Mouse (Mus musculus) urinary bladder, postnatal 25 days (tissue): ENCODE results near the gene Crlf1.

Experiments used
- DNase-seq: peaks from one replicate; pipeline ENCODE4 v3.0.0; 2022; ENCODE audit warnings: low spot score

Crlf1 gene

DNA sequence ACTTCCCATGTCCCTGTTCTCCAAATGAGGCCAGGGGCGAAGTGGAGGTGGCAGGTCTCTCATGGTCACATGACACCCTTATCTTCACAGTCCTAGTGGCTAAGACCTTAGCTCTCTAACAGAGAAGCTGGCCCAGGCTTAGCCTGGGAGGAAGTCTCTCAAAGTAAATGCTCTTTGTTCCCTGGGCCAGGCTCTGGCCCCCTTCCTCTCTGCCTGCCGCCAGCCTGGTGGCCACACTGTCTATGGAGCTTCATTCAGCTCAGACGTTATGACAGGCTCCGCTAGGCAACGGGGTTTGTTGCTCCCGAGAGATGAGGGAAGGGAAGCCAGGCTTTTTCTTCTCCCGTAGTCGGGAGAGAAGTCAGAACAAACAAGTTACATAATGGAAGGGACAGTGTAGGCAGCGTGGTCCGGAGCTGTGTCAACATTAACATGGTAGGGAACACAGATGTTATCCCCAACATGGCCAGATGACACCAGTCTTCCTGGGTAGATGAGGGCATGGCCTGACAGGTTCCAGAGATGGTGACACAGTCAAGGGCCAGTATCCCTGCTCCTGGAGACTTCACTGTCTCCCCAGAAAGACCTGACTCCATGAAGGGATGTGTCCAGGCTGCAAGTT, 23.6 kb upstream of the Crlf1 start:
- no peak for DNase-seq

DNA sequence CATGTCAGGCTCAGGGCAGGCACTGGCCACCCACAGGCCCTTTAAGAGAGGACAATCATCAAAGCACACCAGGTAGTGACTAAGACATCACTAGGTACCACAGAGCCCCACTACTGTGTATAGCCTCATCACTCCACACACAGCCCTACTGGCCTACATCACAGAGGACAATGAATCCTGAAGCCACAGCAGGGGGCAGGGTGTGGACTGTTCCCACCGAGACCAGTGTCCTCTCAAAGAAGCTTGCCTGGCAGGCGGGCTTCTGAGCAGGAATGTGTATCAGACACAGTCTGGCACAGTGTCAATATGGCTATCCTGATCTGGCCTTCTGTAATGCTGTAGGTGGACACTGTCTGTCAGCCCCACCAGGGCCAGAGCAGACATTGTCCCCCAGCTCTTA, 23.0 kb upstream of the Crlf1 start:
- no peak for DNase-seq

DNA sequence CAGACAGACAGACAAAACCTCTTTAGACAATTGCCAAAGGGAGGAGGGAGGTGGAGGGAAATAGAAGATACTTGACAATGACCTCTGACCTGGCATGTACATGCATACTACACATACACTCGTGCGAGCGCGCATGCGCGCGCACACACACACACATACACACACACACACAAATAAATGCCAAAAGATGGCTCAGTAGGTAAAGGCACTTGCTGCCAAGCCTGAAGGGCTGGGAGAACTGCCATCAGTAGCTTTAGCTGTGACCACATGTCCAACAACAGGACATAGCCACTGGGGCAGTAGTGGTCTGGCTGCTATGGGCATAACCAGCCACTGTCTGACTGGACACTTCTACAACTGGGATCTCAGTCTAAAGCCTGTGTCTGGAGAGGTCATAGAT, 21.1 kb upstream of the Crlf1 start:
- DNase-seq, result no peak

DNA sequence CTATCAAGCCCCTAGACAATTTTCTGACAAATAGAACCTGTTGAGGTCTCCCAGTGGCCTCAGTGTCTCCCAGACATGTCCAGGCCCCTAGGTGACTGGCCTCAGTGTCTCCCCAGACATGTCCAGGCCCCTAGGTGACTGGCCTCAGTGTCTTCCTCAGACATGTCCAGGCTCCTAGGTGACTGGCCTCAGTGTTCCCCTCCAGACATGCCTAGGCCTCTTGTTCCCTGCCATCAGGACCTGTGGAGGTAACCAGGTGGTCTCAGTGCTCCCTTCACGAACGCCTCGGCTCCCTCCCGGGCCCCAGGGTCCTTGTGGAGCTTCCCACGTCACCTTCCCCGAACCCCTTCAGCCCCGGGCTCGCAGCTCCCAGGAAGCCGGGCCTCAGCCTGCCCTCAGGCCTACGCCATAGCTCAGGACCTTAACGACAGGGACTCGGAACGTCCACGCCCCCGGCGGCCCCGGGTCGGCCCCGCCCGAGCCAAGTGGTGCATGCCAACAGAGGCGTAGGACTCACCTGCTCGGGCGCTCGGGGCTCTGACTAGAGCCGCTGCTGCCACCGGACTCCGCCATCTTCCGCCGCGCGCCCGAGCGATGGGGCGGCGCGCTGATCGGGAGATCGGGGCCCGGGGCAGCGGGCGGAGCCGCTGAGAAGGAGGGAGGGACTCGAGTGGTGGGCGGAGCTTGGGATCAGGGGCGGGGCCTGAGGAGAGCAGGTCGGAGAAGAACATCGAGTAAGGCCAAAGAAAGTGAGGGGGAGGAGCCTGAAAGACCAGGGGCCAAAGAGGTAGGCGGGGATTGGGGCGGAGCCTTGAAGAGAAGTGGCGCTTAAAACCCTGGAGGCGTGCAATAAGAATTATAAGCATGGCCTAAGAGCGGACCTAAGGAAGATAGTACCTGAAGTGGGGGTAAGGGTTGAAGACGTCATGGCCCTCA, 16.4 kb upstream of the Crlf1 start, which contains the start of gene Klhl26:
Gene Klhl26, minus strand, starts transcription at position 636 of the 936 bp plus-strand sequence.
- DNase-seq, result peak; percentile 97

DNA sequence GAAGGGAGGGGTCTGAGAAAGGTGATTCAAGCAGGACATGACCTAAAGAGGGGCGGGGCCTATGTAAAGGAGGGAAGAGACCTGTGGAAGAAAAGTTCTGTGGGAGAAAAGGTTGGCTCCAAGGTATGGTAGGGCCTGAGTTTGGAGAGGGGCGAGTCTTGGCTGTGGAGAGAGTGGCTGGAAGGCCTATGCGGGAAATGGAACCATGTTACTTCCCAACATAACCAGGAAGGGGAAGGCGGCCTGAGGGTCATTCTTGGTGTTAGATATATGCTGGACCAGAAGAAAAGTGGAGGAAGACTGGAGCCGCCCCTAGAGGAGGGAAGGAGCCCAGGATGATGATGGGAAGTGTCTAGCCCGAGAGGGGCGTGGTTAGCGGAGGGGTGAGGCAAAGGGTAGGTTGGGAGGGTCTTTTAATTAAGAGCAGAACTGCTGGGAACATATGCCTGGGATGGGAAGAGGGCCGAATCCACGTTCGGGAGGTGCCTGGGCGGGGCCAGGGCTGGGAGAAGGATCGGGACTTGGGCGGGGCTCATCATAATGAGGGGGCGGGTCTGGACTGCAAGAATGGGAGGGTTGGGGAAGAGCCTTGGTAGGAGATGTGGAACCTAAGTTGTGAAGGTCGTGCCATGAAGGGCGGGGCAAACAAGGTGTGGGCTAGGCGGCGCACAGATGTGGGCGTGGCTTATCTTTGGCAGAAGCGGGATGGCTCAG, 15.5 kb upstream of the Crlf1 start:
- no peak for DNase-seq

DNA sequence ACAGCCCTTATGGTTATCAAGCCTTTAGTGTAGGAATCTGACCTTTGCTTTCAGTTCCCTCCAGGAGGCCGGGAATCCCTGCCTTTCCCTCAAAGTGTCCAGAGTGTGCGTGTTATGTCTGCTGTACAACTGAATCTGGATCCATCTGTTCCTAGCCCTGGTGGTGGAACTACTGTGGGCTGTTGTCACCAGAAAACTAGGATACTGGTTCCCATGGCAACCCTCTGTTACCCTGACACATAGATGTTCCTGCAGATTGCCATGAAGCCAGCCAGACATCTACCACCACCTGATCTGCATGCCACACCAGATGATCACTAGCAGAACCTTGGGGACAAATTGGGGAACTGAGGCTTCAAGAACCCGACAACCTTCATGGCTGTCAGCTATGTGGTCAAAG, 11.1 kb upstream of the Crlf1 start:
- DNase-seq, result no peak

DNA sequence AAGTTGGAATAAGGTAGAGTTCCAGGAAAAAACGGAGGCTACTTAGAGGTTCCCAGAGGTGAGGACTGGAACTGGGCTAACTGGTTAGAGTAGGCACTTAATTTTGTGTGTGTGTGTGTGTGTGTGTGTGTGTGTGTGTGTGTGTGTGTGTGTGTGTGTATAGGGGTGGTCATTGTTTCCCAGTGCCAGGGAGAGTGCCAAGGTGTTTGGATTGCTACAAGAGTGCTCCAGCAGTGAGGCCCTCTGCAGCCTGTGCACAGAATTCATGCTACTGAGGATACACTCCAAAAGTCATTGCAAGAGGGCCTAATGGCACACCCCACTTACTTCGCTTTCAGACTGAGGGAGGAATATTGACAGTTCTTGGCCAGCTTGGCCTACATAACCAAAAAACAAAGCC, 10.0 kb upstream of the Crlf1 start:
- no peak for DNase-seq

DNA sequence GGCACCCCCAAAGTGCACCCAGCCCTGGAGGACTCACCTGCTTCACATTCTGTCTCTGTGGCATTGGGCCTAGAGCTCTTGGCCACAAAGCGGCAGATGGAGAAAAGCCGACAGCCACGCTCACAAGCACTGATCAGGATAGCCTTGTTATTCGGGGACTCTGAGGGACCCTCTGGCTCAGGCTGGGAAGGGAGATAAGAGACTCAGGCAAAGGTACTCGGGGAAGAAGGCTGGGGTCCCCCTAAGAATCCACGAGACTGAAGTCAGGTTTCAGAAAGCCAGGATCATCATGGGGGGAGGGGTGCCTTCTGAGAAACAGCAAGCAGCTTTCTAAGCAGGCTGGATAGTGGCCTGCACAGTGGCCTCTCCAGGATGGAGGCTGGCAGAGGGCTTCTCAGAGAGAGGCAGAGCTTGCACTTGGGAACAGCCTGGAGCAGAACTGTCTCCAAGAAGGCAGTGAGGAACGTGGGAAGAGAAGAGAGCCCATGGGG, 6.7 kb upstream of the Crlf1 start:
- DNase-seq, result no peak

DNA sequence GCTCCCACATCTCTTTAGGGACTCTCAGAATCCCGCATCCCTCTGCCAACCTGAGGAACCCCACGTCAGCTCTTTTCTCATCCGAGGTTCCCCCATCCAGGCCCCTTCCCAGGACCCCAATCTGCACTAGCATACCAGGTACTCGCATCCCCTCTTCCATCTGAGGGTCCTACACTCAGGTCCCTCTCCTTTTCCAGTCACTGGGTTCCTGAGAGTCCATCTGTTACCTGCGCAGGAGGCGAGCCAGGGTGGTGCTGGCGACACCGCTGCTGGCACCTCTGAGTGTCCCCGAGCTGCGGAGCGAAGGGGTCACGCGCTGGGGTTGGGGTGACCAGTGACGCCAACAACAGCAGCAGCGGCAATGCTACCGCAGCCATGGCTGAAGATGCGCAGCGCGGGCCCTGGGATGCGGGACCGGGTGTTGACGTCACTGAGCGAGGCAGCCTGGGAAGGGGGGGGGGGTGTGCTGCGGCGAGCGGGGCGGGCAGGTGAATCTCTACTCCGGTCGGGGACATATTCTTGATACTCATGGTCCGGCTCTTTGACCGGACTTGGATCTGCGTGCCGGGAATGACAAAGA, 5.9 kb upstream of the Crlf1 start, which contains the start of gene Tmem59l:
Gene Tmem59l, minus strand, starts transcription at position 418 of the 580 bp plus-strand sequence.
- DNase-seq, result no peak

DNA sequence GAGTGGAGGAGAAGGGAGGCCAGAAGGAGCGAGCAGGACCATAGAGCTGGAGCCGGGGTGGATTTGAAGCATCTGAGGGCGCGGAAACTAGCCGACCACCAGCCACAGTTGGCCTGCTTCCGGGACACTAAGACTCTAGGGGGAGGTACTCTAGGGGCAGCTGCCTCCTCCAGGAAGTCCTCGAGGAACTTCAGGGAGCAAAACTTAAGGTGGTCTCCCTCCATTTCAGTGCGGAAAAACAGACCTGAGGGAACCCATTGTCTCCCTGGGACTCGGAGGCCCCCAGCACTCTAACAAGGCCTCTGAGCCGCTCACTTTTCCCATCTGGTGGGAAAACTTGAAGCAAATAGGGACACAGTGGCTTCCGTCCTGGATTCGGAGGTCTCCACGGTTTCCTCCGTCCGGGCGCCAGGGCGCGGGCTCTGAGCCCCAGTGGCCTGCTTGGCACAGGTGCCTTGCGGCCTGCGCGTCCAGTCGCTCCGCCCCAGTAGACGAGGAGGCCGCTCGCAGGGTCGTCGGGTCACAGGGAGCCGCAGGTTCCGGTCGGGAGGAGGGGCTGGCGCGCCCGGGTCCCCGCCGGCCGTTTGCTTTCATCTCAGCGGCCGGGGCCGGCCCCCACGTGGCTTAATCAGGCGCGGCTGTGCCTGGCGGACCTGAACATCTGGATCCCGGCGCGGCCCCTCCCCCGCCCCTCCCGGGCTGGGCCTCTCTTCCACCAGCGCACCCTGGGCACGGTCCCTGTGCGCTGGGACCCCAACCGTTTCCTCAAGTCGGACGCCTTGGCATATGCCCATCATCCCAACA, 4.8 kb upstream of the Crlf1 start:
- no peak for DNase-seq

DNA sequence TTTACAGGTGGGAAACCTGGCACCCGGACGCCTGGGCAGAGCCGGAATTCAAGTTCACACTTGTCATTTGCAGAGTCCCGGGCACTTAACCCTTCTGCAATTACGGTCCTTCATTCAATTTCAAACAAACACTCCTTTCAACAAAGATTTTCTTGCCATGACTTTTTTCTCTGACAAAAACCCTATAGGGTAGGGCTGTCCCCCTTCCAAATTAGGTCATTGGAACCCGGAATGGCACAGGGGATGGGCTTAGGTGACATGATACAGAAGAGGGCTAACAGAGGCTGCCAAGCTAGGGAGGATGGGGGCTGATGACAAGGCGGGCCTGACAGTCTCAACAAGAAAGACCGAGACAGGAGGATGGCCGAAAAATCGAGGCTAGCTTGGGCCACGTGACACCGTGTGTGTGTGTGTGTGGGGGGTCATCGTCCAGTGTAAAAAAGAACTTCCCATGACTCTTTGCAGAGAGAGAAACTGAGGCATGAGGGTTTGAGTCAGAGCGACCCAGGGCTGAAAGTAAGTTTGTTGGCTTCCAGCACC, 4.0 kb upstream of the Crlf1 start:
- no peak for DNase-seq

DNA sequence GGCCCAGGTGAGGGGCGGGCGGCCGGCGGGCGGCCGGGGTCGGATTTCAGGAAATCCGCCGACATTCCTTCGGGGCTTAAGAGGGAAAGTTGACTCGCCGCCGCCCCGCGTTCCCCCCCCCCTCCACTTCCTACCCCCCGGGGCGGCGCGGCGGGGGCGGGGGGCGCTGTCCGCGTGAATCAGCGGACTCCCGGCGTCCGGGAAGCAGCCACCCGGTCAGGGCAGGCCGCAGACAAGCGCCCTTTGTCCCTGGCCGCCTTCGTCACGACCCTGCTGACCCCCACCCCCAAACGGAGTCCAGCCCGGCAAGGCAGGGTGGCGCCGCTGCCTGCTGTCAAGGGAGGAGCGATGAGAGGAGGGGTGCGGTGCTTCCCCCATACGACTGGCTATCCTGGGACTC, 3.4 kb upstream of the Crlf1 start:
- DNase-seq, result no peak

DNA sequence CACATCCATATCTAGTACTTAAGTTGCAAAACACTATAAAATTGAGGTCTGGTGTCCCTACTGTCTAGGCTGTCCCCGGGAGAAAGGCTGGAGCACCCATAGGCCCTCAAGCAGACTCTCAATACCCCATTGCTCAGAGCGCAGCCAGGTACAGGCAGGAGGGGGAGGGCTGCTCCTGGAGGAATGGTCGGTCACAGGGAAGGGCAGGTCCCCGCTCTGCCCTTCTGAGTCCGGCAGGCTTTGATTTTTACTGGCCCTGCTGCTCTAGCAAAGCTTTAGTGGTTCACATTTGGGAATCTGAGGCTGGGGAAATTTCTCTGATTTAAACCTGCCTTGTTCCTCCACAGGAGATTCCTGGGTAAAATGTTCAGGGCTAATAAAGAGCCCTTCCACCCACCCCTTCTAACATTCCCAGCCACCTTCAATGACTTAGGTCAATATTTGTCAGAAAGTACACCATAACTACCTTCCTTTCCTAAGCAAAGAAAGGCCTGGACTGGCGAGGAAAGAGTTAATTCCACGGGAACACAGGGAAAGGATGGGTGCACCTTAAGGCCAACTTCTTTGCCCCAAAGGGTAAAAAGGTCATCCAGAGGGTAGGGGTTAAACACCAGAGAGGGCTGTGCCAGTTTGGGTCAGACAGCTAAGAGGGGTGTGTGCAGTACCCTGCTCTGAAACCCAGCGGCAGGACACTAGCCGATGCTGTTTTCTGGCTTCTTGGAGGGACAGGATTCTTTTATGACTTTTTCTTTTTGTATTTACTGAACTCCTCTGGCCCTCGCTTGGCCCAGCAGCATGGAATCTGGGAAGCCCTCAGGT, 2.7 kb upstream of the Crlf1 start:
- DNase-seq, result no peak

DNA sequence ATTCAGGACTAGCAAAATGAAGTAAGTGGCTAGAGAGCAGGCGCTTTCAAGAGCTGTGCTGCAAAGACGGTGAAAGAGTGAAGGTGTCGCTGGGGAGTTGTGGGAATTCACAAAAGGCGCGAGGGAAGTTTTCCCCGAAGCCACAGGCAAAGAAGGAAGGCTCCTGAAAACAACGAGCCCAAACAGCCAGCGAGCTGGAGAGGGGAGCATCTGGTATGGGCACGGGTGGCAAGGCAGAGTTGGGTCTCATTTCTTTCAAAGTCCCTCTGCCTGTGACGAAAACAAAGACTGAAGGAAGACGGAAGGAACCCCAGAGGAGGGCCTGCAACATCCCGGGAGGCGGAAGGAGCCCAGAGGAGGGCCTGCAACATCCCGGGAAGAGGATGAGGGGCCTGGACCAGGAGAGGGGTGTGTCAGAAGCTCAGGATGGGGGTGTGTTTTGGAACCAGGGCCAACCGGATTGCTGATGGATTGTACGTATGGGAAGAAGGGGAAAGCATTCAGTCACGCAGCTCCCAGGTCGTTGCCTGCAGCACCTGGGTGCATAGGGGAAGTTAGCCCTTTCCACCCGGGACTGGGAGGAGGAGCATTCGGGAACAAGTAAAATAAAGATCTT, 2.0 kb upstream of the Crlf1 start:
- DNase-seq, result no peak

DNA sequence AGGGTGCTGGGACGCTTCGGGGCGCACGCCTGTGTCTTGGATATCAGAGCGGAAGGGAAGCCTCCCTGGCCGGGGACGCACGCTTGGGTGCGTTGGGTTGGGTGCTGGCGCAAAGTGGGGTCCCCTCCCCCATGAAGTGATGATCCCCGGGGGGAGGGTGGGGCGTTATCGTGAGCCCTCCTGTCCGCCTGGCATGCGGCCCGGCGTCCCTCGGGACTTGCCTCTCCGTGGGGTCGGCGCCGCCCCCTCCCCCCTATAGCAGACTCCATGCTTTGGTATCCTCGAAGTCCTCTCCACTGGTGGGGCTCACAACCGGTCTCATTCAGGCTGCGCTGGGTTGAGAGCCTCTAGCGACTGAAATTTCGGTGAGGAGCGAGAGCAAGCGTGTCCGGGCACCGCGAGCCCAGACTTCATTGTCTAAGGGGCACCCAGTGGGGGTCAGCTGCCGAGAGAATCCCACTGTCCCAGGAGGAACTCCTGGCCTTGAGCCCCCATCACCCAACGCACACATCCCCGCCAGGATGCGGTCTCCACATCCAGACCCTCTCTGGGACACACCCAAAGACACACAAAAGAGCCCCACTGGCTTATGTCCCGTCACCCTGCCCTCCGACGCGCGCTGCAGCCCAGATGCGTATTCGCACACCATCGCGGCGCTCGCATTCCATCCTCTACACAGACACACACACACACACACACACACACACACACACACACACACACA, 896 bp downstream of the Crlf1 start:
- no peak for DNase-seq

DNA sequence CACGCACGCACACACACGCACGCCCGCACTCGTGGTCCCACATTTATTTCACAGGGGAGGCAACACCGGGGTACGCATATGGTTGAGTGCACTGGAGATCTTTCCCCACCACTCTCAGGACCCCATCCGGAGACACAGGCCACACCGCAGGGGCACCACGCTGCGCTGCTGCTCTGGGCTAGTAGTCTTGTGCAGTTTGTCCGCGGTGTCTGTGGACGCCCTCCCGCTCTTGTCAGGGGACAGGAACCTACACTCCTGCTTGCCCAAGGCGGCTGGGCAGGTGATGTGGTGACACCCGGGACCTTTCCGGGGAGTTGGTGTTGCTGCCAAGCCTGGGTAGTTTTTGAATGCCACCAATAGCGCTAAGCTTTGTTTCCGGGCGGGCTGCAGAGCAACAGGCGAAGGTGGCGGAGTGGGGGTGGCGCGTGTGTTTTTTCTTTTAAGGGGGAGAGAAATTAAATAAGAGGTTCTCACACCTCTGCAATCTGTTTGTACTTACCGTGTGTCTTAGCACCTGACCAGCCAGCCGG, 1.5 kb downstream of the Crlf1 start:
- DNase-seq, result no peak

DNA sequence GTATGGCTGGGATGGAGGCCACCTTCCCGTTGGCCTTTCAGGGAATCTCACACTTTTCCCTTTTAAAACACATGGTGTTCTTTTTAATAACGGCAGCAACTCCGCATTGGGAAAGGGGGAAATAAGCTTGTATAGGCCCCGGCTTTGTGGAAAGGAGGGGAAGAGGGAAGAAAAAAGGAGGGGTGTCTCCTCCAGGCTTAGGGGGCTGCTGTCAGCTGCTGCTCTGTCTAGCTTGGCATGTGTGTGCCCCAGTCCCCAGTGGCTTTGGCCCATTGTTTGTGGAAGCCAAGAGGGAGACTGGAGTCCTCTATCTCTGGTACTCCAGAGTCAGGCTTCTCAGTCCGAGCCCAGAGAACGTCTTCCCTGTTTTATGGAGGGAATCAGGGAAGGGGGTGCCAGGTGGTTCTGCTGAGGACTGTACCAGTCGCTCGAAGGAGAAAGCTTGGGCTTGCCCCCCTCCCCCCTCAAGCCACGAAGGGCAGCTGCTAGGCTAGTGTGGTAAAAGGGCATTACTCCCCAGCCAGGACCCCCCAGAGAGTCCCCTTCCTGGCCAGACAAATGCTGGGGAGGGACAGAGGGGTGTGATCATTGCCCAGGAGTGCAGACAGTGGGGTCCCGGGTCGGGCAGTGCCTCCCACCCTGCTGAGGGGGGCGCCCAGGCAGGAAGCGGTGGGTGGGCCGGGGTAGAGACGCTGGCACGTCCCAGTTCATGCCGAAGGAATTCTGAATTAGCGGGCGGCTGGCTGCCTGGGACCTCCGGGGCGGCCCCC, 2.2 kb downstream of the Crlf1 start:
- DNase-seq, result no peak

DNA sequence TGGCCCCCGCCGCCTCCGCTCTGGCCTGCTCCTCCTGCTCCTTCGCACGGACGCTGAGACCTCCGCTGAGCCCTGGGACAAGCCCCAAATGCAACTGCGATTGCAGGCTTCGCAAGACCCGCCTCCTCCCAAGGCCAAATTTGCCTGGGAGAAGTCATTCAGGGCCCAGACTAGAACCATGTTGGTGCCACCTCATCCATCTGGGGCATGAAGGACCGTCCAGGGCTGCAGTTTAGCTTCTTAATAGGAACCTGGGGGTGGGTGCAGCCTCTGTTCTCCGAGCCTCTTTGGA, 2.8 kb downstream of the Crlf1 start:
- DNase-seq, result no peak
